Mouse (Mus musculus) G1E (cell line): Measurements from ENCODE around the gene Tpo.

Experiments used
- CTCF ChIP-seq: IDR thresholded peaks from 2 replicates; pipeline ENCODE4 v1.5.1; 2012; ENCODE audit warnings: low read depth, low read length, inconsistent platforms, mixed read lengths
- GATA1 ChIP-seq: IDR thresholded peaks from 2 replicates; pipeline ENCODE4 v1.6.1; 2012; ENCODE audit warnings: borderline replicate concordance, low read length, inconsistent platforms, mixed read lengths
- GATA2 ChIP-seq: IDR thresholded peaks from 2 replicates; pipeline ENCODE4 v1.6.1; 2012; ENCODE audit warnings: low read depth, low read length, inconsistent platforms, borderline replicate concordance
- POLR2AphosphoS5 ChIP-seq: IDR thresholded peaks from 2 replicates; pipeline ENCODE4 v1.6.1; 2012; ENCODE audit warnings: low read depth, low read length, inconsistent platforms; ENCODE audit not compliant: insufficient replicate concordance
- TAL1 ChIP-seq: conservative IDR thresholded peaks from 2 replicates; pipeline ENCODE4 v1.6.1; 2012; ENCODE audit warnings: low read depth, low read length, inconsistent platforms, mixed read lengths

DNA sequence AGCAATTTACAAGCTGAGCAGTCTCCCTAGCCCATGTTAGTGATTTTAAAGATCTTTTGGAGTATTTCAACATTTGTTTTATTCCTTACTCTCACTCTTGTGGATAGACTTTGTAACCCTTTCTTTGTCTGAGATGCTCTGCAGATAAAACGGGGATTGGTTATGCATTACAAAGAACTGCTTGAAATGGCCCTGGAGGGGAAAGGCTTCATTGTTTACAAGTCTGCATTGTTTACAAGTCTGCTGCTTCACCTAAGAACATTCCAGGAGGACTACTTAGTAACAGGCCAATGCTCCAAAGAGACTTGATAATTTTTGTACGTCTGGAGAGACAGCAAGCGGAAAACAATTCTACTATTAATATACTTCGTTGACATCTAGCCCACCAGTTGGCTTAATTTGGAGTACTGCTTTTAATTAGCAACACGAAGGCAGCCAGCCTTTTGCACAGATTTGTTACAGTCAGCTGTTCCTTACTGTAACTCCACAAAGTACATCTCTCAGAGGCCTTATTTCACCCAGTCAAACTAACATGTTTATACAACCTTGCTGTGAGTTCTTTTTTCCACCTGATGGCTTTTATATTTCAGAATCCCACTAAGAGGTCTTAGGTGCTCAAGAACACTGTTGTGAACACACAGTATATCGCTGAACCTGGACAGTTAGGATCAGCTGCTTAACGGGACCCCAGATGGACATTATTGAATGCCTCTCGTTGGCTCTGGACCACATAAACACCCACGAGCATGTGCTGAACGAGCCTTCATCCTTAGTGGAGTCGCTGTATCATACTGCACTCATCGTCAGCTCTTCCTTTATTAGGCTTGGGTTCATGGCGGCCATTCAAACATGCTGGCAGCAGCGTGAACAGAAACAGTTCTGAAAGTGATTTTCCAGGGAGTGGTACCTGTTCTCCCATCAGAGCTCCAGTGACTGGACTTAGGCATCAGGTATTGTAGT, 22.5 kb downstream of the Tpo start:
- TF ChIP-seq GATA1 (no peak), CTCF (no peak), TAL1 (no peak), POLR2AphosphoS5 (no peak), GATA2 (no peak)
